Mouse (Mus musculus): ENCODE measurements around the gene Plekhs1.

Plekhs1 gene

GRCm38 (mm10) chr19:56531251-56531650 lies 69.8 kb downstream of the Plekhs1 start:
- no peak for DNase-seq

- no peak for DNase-seq
Observed at GRCm38 (mm10) chr19:56533291-56534071, 72.0 kb downstream of the Plekhs1 start.

- no peak for DNase-seq
Observed at GRCm38 (mm10) chr19:56534337-56534736, 72.9 kb downstream of the Plekhs1 start.

- no peak for DNase-seq
Observed at GRCm38 (mm10) chr19:56535064-56535463, 73.6 kb downstream of the Plekhs1 start.

GRCm38 (mm10) chr19:56535765-56536164 lies 74.3 kb downstream of the Plekhs1 start:
- DNase-seq, result no peak
